Mouse (Mus musculus) kidney, adult 2 months (tissue): ENCODE measurements around the gene Rbm7.

ENCODE experiments used
- CTCF ChIP-seq: fragments of 200-500 bp; conservative IDR thresholded peaks from 2 replicates; pipeline ENCODE4 v1.5.1; 2011; ENCODE audit warnings: low read depth, mild to moderate bottlenecking, control low read depth, low read length, moderate library complexity, mixed read lengths; ENCODE audit not compliant: insufficient read depth, insufficient read length
- POLR2A ChIP-seq: fragments of 200-500 bp; IDR thresholded peaks from one replicate; pipeline ENCODE4 v1.6.1; 2011; ENCODE audit warnings: low read depth, low read length, control low read depth

- no peak for TF ChIP-seq POLR2A
- no peak for TF ChIP-seq CTCF
Measured at GRCm38 (mm10) chr9:48479838-48480410, 15.2 kb downstream of the Rbm7 start.
